Mouse (Mus musculus) liver, embryonic 12.5 days (tissue): Measurements from ENCODE around the gene Slc26a9. TPM values are rescaled to one million over a fixed set of nuclear protein-coding genes. Genes with fewer than 3 reads are reported as not detected.

Experiments
- ATAC-seq: fragments of 200-750 bp; cut with Nextera tagmentation; 2 replicates; pipeline ENCODE4 v1.8.0; 2017; ENCODE audit warnings: moderate number of reproducible peaks, mild to moderate bottlenecking, moderate library complexity
- H3K27ac ChIP-seq: fragments of 300-500 bp; sonication (generic); 2 replicates; pipeline ENCODE4 v1.5.1; 2016; ENCODE audit warnings: mild to moderate bottlenecking
- H3K27me3 ChIP-seq: fragments of 300-500 bp; sonication (generic); replicated peaks from 2 replicates; pipeline ENCODE4 v1.6.1; 2016; ENCODE audit warnings: mild to moderate bottlenecking, moderate library complexity
- H3K36me3 ChIP-seq: fragments of 300-500 bp; sonication (generic); 2 replicates; pipeline ENCODE4 v1.6.1; 2016; ENCODE audit warnings: mild to moderate bottlenecking, moderate library complexity
- H3K4me1 ChIP-seq: fragments of 300-500 bp; sonication (generic); 2 replicates; pipeline ENCODE4 v1.6.1; 2016
- H3K4me2 ChIP-seq: fragments of 300-500 bp; sonication (generic); 2 replicates; pipeline ENCODE4 v1.6.1; 2016; ENCODE audit warnings: mild to moderate bottlenecking, moderate library complexity
- H3K4me3 ChIP-seq: fragments of 300-500 bp; sonication (generic); 2 replicates; pipeline ENCODE4 v1.5.1; 2016; ENCODE audit warnings: mild to moderate bottlenecking, moderate library complexity
- H3K9ac ChIP-seq: fragments of 300-500 bp; sonication (generic); 2 replicates; pipeline ENCODE4 v1.6.1; 2016; ENCODE audit warnings: mild to moderate bottlenecking, moderate library complexity
- H3K9me3 ChIP-seq: fragments of 300-500 bp; sonication (generic); replicated peaks from 2 replicates; pipeline ENCODE4 v1.6.1; 2016; ENCODE audit warnings: mild to moderate bottlenecking, moderate library complexity
- WGBS: fragments of 180-500 bp; shearing (Covaris S2); methylation state at CpG from one replicate; pipeline ENCODE4 v1.1.7; 2016; ENCODE audit not compliant: insufficient replicate concordance; 5-methylcytosine and 5-hydroxymethylcytosine counted together
- polyA plus RNA-seq: library from polyadenylated mRNA; unstranded; fragments of >200 nt; fragmentation: Nextera tagmentation; extraction: Ambion mirVana; gene quantifications from 2 replicates; pipeline ENCODE4 v1.2.1, GENCODE M21; 2016

Gene Slc26a9
- polyA plus RNA-seq, 1 experiment from 2014 or later, result not detected

DNA sequence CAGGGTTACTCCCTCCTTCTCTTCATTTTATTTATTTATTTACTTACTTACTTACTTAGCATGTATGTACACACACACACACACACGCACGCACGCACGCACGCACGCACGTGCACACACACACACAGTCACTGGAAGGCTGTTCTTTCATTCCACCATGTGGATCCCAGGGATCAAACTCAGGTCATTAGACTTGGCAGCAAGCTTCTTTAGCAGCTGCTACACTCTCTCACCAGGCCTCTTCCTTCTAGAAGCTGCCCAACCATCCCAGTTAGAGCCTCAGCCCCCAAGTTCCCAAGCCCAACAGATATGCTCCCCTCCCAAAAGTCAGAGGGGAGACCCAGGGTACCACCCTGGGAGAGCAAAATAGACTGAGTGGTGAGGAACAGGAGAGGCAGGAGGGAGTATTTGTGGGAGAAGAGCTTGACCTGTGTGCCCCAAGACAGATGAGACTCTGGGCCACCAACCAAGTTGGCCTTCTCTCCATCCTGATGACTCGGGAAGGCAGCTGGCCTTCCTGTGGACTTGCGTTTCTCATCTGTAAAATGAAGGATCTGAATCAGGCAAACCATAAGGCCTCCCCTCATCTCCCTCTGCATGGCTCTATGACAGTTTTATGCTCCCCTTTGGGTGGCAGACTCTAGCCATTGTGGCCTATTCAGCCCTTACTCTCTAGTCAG is 4.2 kb upstream of the Slc26a9 start:
- H3K27ac ChIP-seq, result no peak overlapping the region
- WGBS, result 75% methylated on average over 9 of the region's 9 CpGs
- no peak overlapping the region for H3K4me3 ChIP-seq
- no peaks in the 10 kb centered on the region for H3K36me3 ChIP-seq
- no peak overlapping the region for H3K9ac ChIP-seq
- peaks cover 12% of the 10 kb centered on the region for H3K4me1 ChIP-seq
- H3K27me3 ChIP-seq, result peaks cover 31% of the 10 kb centered on the region
- no peak overlapping the region for H3K4me2 ChIP-seq
- ATAC-seq, result no peak
- H3K9me3 ChIP-seq, result no peaks in the 10 kb centered on the region

GRCm38 (mm10) chr1:131745391-131745790 is 1.6 kb downstream of the Slc26a9 start:
- H3K9ac ChIP-seq, result no peak overlapping the region
- no peak overlapping the region for H3K27ac ChIP-seq
- no peak overlapping the region for H3K4me3 ChIP-seq
- no peaks in the 10 kb centered on the region for H3K9me3 ChIP-seq
- H3K36me3 ChIP-seq, result no peaks in the 10 kb centered on the region
- no peak overlapping the region for H3K4me2 ChIP-seq
- WGBS, result 61% methylated on average over 5 of the region's 5 CpGs
- H3K4me1 ChIP-seq, result no peaks in the 10 kb centered on the region
- H3K27me3 ChIP-seq, result peaks cover 32% of the 10 kb centered on the region
- ATAC-seq, result no peak

GRCm38 (mm10) chr1:131747761-131748160 is 3.9 kb downstream of the Slc26a9 start:
- Histone ChIP-seq H3K27me3 (peaks cover 46% of the 10 kb centered on the region), H3K27ac (no peak overlapping the region), H3K9me3 (no peaks in the 10 kb centered on the region), H3K4me3 (no peak overlapping the region), H3K9ac (no peak overlapping the region), H3K4me1 (no peaks in the 10 kb centered on the region), H3K4me2 (no peak overlapping the region), H3K36me3 (no peaks in the 10 kb centered on the region)
- 40% methylated on average over 2 of the region's 2 CpGs for WGBS
- ATAC-seq, result no peak

DNA sequence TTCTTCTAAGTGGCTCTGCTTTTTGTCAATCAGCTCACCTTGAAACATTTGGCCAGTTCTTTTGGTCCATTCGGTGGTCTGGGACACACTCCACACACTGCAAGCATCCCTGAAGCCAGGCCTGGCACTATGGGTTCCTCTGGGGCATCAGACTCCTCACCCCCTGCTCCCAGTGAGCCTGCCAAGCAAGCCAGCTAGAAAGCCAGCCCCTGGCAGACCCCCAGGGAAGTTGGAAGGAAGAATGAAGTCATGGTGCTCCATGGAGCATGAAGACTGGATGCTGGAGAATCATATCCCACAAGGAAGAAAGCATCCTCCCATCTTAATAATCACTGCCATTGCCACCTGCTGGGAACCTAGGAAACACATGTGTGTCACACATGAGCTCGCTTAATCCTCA is 4.8 kb downstream of the Slc26a9 start:
- no peak for ATAC-seq
- H3K9ac ChIP-seq, result no peak overlapping the region
- H3K27me3 ChIP-seq, result peaks cover 42% of the 10 kb centered on the region; the same call in 1 of the 2 replicates
- H3K9me3 ChIP-seq, result no peaks in the 10 kb centered on the region
- peaks cover 3% of the 10 kb centered on the region for H3K4me1 ChIP-seq
- WGBS, result 58% methylated on average over 2 of the region's 2 CpGs
- no peaks in the 10 kb centered on the region for H3K36me3 ChIP-seq
- no peak overlapping the region for H3K27ac ChIP-seq
- no peak overlapping the region for H3K4me3 ChIP-seq
- no peak overlapping the region for H3K4me2 ChIP-seq

DNA sequence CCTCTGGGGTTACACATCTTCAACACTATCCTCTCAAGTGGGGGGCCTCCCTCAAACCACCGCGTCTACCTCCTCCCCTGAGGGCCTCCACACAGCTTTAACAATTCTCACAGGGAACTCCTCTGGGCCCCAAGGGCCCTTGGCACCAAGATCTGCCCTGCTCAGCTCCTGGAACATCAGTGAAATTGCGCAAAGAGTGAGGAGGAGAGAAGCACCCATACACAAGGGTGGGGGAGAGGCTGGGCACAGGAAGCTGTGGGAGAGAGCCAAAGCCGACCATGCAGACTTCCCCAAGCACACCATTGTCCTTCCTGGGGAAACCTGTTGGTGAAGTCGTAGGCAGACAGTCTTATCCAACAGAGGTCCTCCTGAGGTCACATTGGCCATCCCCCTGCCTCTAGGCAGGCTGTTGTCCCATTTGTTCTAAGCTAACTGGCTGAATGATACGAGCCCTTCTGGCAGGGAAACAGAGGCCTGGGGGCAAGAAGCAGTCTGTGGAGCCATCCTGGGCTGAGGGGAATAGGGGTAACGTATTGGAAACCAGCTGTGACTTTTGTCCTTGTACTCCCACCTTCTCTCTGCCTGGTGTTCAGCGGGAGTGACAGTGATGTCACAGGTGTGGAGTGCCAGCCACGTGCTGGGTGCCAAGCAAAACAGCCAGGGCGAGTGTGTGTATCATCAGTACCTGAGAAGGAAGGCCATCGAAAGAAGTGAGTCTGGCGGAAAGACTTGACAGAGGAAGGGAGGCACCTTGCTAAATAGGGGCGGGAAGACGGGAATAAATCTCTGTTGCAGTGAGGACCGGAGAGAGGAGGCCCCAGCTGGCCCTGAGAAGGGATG is 6.1 kb downstream of the Slc26a9 start:
- WGBS, result 59% methylated on average over 15 of the region's 15 CpGs
- peaks cover 37% of the 10 kb centered on the region; the same call in 1 of the 2 replicates for H3K27me3 ChIP-seq
- no peak overlapping the region for H3K4me2 ChIP-seq

DNA sequence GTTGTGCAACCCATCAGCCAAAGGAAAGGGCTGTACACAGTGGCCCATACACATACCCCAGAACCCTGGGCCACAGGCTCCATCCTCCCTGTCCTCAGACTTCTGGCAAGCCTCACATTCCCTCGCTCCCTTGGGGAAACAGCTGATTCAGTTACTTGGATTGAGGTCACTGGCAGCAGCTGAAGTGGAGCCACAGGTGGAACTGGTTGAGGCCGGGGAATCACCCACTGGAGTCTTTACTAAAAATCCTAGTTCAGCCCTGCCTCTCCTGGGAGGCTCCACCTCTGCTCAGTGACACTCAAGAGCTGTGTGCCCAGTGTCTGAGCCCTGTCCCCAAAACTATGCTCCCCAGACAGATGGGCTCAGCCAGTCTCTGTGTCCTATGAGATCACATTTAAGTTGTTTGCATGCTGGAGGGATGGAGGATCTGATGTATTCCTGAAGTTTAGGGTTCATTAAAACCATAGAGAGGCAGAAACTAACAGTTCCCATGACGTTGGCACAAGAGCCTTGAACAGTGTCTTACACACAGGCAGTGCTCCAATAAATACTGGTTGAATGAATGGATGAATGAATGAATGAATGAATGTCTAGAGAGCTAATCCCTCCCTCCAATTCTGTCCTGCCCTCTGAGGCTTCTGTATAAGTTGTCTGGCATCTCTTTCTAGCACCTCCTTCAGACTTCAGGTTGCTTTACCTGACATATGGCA is 7.5 kb downstream of the Slc26a9 start:
- WGBS, result 67% methylated on average over 3 of the region's 3 CpGs
- no peak overlapping the region for H3K4me2 ChIP-seq

More for the DNA sequence above, 6.1 kb downstream of the Slc26a9 start:
- H3K4me3 ChIP-seq, result no peak overlapping the region
- peaks cover 15% of the 10 kb centered on the region for H3K4me1 ChIP-seq
- H3K36me3 ChIP-seq, result no peaks in the 10 kb centered on the region
- no peak for ATAC-seq
- no peaks in the 10 kb centered on the region for H3K9me3 ChIP-seq
- H3K27ac ChIP-seq, result no peak overlapping the region
- H3K9ac ChIP-seq, result no peak overlapping the region

GRCm38 (mm10) chr1:131751891-131752311 is 8.1 kb downstream of the Slc26a9 start:
- no peak overlapping the region for H3K27ac ChIP-seq
- H3K9me3 ChIP-seq, result no peaks in the 10 kb centered on the region
- 51% methylated on average over 10 of the region's 10 CpGs for WGBS
- ATAC-seq, result no peak
- no peak overlapping the region for H3K4me3 ChIP-seq
- H3K36me3 ChIP-seq, result no peaks in the 10 kb centered on the region
- H3K27me3 ChIP-seq, result peaks cover 35% of the 10 kb centered on the region; the same call in 1 of the 2 replicates
- H3K9ac ChIP-seq, result no peak overlapping the region
- H3K4me1 ChIP-seq, result peaks cover 18% of the 10 kb centered on the region
- H3K4me2 ChIP-seq, result no peak overlapping the region

More for the DNA sequence above, 7.5 kb downstream of the Slc26a9 start:
- H3K27me3 ChIP-seq, result peaks cover 36% of the 10 kb centered on the region; the same call in 1 of the 2 replicates
- H3K4me3 ChIP-seq, result no peak overlapping the region
- no peak overlapping the region for H3K27ac ChIP-seq
- H3K36me3 ChIP-seq, result no peaks in the 10 kb centered on the region
- no peak for ATAC-seq
- H3K9me3 ChIP-seq, result no peaks in the 10 kb centered on the region
- no peak overlapping the region for H3K9ac ChIP-seq
- H3K4me1 ChIP-seq, result peaks cover 18% of the 10 kb centered on the region

GRCm38 (mm10) chr1:131754212-131754829 is 10.5 kb downstream of the Slc26a9 start:
- no peak overlapping the region for H3K27ac ChIP-seq
- no peaks in the 10 kb centered on the region for H3K36me3 ChIP-seq
- ATAC-seq, result peak; percentile 67
- peaks cover 33% of the 10 kb centered on the region; the same call in 1 of the 2 replicates for H3K27me3 ChIP-seq
- H3K4me1 ChIP-seq, result peaks cover 18% of the 10 kb centered on the region
- H3K4me3 ChIP-seq, result no peak overlapping the region
- H3K4me2 ChIP-seq, result no peak overlapping the region
- H3K9ac ChIP-seq, result no peak overlapping the region
- no peaks in the 10 kb centered on the region for H3K9me3 ChIP-seq
- 8% methylated on average over 3 of the region's 3 CpGs for WGBS

DNA sequence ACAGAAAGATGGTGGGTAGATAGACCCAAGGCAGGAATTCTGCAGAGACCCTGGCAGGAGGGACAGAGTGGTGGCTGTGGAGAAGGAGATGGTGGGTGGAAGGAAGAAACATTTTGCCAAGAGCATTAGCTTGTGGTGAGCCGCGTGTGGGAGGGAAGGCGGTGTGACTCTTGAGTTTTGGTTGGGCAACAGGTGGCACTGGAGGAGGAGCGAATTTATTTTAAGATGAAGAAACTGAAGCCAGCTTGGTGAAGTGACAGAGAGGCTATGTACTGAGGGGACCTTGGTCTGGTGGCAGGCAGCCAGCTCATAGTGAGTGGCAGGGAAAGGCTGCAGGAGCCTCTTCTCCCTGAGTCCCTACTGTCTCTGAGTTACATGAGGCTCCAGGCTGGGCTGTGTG is 11.1 kb downstream of the Slc26a9 start:
- no peak for ATAC-seq
- no peak overlapping the region for H3K4me2 ChIP-seq
- no peak overlapping the region for H3K9ac ChIP-seq
- peaks cover 18% of the 10 kb centered on the region for H3K4me1 ChIP-seq
- H3K4me3 ChIP-seq, result no peak overlapping the region
- H3K27me3 ChIP-seq, result peaks cover 33% of the 10 kb centered on the region; the same call in 1 of the 2 replicates
- H3K9me3 ChIP-seq, result no peaks in the 10 kb centered on the region
- WGBS, result 28% methylated on average over 4 of the region's 4 CpGs
- no peak overlapping the region for H3K27ac ChIP-seq
- H3K36me3 ChIP-seq, result no peaks in the 10 kb centered on the region

- H3K4me3 ChIP-seq, result no peak overlapping the region
- no peaks in the 10 kb centered on the region for H3K36me3 ChIP-seq
- H3K27me3 ChIP-seq, result peaks cover 18% of the 10 kb centered on the region; the same call in 1 of the 2 replicates
- H3K4me2 ChIP-seq, result no peak overlapping the region
- no peak overlapping the region for H3K9ac ChIP-seq
- no peaks in the 10 kb centered on the region for H3K9me3 ChIP-seq
- peaks cover 18% of the 10 kb centered on the region for H3K4me1 ChIP-seq
- WGBS, result 80% methylated on average over 6 of the region's 6 CpGs
- ATAC-seq, result no peak
- H3K27ac ChIP-seq, result no peak overlapping the region
Observed at GRCm38 (mm10) chr1:131757211-131757610, 13.4 kb downstream of the Slc26a9 start.

DNA sequence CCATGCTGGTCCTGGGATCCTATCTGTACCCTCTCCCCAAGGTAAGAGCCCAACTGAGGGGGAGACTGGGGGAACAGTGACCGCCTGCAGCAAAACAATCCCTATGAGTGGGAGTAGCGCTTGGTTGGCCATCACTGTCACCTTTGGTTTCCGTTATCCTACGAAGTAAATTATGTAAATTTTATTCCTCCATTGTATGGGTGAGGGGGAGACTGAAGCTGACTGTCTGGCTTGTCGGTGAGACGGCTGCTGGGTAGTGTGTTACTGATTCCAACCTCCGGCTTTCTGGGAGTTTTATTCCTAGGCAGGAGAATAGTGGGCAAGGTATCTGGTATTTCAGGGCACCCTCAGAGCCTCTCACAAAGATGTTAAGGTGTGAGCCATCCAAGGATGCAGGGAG is 15.0 kb downstream of the Slc26a9 start:
- H3K27me3 ChIP-seq, result 0 out of 2 replicates have a peak, but pooled peaks cover 12% of the 10 kb centered on the region
- no peak overlapping the region for H3K4me2 ChIP-seq
- no peaks in the 10 kb centered on the region for H3K36me3 ChIP-seq
- H3K27ac ChIP-seq, result no peak overlapping the region
- no peak overlapping the region for H3K4me3 ChIP-seq
- 68% methylated on average over 7 of the region's 7 CpGs for WGBS
- no peaks in the 10 kb centered on the region for H3K9me3 ChIP-seq
- ATAC-seq, result no peak
- no peak overlapping the region for H3K9ac ChIP-seq
- peaks cover 14% of the 10 kb centered on the region for H3K4me1 ChIP-seq
